Mouse (Mus musculus) midbrain, embryonic 13.5 days (tissue): ENCODE measurements around the gene Mrps34. TPM values are rescaled to one million over a fixed set of nuclear protein-coding genes. Genes with fewer than 3 reads are reported as not detected.
A peak's percentile ranks its signal among the peaks of the same experiment; 100 is the strongest.

Experiments used
- ATAC-seq: fragments of 200-750 bp; cut with Nextera tagmentation; 2 replicates; pipeline ENCODE4 v1.8.0; 2017; ENCODE audit warnings: mild to moderate bottlenecking, moderate TSS enrichment, moderate library complexity
- H3K27ac ChIP-seq: fragments of 300-500 bp; sonication (generic); 2 replicates; pipeline ENCODE4 v1.5.1; 2015; ENCODE audit warnings: inconsistent platforms, mild to moderate bottlenecking, moderate library complexity
- H3K27me3 ChIP-seq: fragments of 300-500 bp; sonication (generic); 2 replicates; pipeline ENCODE4 v1.6.1; 2015; ENCODE audit warnings: mild to moderate bottlenecking, inconsistent platforms
- H3K36me3 ChIP-seq: fragments of 300-500 bp; sonication (generic); 2 replicates; pipeline ENCODE4 v1.6.1; 2015; ENCODE audit warnings: mild to moderate bottlenecking, inconsistent platforms
- H3K4me1 ChIP-seq: fragments of 300-500 bp; sonication (generic); replicated peaks from 2 replicates; pipeline ENCODE4 v1.6.1; 2015; ENCODE audit warnings: inconsistent platforms
- H3K4me2 ChIP-seq: fragments of 300-500 bp; sonication (generic); replicated peaks from 2 replicates; pipeline ENCODE4 v1.6.1; 2015; ENCODE audit warnings: moderate library complexity, mild to moderate bottlenecking, inconsistent platforms
- H3K4me3 ChIP-seq: fragments of 300-500 bp; sonication (generic); replicated peaks from 2 replicates; pipeline ENCODE4 v1.5.1; 2015; ENCODE audit warnings: mild to moderate bottlenecking, inconsistent platforms
- H3K9ac ChIP-seq: fragments of 300-500 bp; sonication (generic); replicated peaks from 2 replicates; pipeline ENCODE4 v1.6.1; 2015; ENCODE audit warnings: mild to moderate bottlenecking, inconsistent platforms
- H3K9me3 ChIP-seq: fragments of 300-500 bp; sonication (generic); 2 replicates; pipeline ENCODE4 v1.6.1; 2016; ENCODE audit warnings: mild to moderate bottlenecking, inconsistent platforms
- WGBS: fragments of 180-500 bp; shearing (Covaris S2); methylation state at CpG from one replicate; pipeline ENCODE4 v1.1.7; 2015; 5-methylcytosine and 5-hydroxymethylcytosine counted together
- polyA plus RNA-seq: library from polyadenylated mRNA; unstranded; fragments of >200 nt; fragmentation: Nextera tagmentation; extraction: Ambion mirVana; gene quantifications from 2 replicates; pipeline ENCODE4 v1.2.1, GENCODE M21; 2015

The Mrps34 gene
- polyA plus RNA-seq, 1 experiment from 2014 or later: 82.3 TPM

- Histone ChIP-seq H3K36me3 (peaks cover 69% of the 10 kb centered on the region), H3K27ac (peak overlapping the region; percentile 87), H3K27me3 (no peaks in the 10 kb centered on the region), H3K9ac (peak overlapping the region; percentile 95), H3K4me2 (peak overlapping the region; percentile 90), H3K4me1 (peaks cover 46% of the 10 kb centered on the region), H3K9me3 (no peaks in the 10 kb centered on the region), H3K4me3 (peak overlapping the region; percentile 89)
- no peak for ATAC-seq
- 10% methylated on average over 23 of the region's 23 CpGs for WGBS
Observed at GRCm38 (mm10) chr17:24895571-24896240, 790 bp downstream of the Mrps34 start.

- no peaks in the 10 kb centered on the region for H3K27me3 ChIP-seq
- peak within 1 kb of the TSS; percentile 95 for H3K9ac ChIP-seq
- under 1% methylated on average over 50 of the region's 50 CpGs for WGBS
- H3K27ac ChIP-seq: peak within 1 kb of the TSS; percentile 87
- H3K4me2 ChIP-seq: peak within 1 kb of the TSS; percentile 90
- ATAC-seq: peak; percentile 74
- H3K4me1 ChIP-seq: peaks cover 46% of the 10 kb centered on the region
- H3K9me3 ChIP-seq: no peaks in the 10 kb centered on the region
- peaks cover 69% of the 10 kb centered on the region for H3K36me3 ChIP-seq
- H3K4me3 ChIP-seq: peak within 1 kb of the TSS; percentile 89
Observed at GRCm38 (mm10) chr17:24896241-24896992, 1.5 kb downstream of the Mrps34 start, which contains the start of gene Nme3. Gene Nme3, plus strand, starts transcription at chr17:24896500.

- Histone ChIP-seq H3K4me3 (peak overlapping the region; percentile 89), H3K27ac (peak overlapping the region; percentile 87), H3K27me3 (no peaks in the 10 kb centered on the region), H3K36me3 (peaks cover 69% of the 10 kb centered on the region), H3K9ac (peak overlapping the region; percentile 95), H3K4me2 (peak overlapping the region; percentile 90), H3K9me3 (no peaks in the 10 kb centered on the region), H3K4me1 (peaks cover 46% of the 10 kb centered on the region)
- 35% methylated on average over 11 of the region's 11 CpGs for WGBS
- ATAC-seq: no peak
Observed at GRCm38 (mm10) chr17:24896993-24897269, 2.0 kb downstream of the Mrps34 start.

GRCm38 (mm10) chr17:24897600-24897999 lies 2.7 kb downstream of the Mrps34 start:
- Histone ChIP-seq H3K36me3 (peaks cover 69% of the 10 kb centered on the region), H3K27me3 (no peaks in the 10 kb centered on the region), H3K4me2 (peak overlapping the region; percentile 90), H3K4me3 (peak overlapping the region; percentile 89), H3K4me1 (peaks cover 46% of the 10 kb centered on the region), H3K27ac (no peak overlapping the region), H3K9ac (peak overlapping the region; percentile 95), H3K9me3 (no peaks in the 10 kb centered on the region)
- 92% methylated on average over 4 of the region's 4 CpGs for WGBS
- ATAC-seq: no peak

- WGBS: 82% methylated on average over 4 of the region's 4 CpGs
- H3K36me3 ChIP-seq: peaks cover 69% of the 10 kb centered on the region
- peak overlapping the region; percentile 95 for H3K9ac ChIP-seq
- H3K27me3 ChIP-seq: no peaks in the 10 kb centered on the region
- peak overlapping the region; percentile 90; the same call in 1 of the 2 replicates for H3K4me2 ChIP-seq
- H3K9me3 ChIP-seq: no peaks in the 10 kb centered on the region
- H3K27ac ChIP-seq: no peak overlapping the region
- no peak overlapping the region for H3K4me3 ChIP-seq
- no peak for ATAC-seq
- peaks cover 45% of the 10 kb centered on the region for H3K4me1 ChIP-seq
Observed at GRCm38 (mm10) chr17:24898041-24898854, 3.3 kb downstream of the Mrps34 start.

GRCm38 (mm10) chr17:24899153-24899552 lies 4.2 kb downstream of the Mrps34 start:
- no peak overlapping the region for H3K27ac ChIP-seq
- H3K9ac ChIP-seq: no peak overlapping the region
- H3K9me3 ChIP-seq: no peaks in the 10 kb centered on the region
- H3K4me1 ChIP-seq: peaks cover 36% of the 10 kb centered on the region
- peaks cover 72% of the 10 kb centered on the region for H3K36me3 ChIP-seq
- no peak overlapping the region for H3K4me2 ChIP-seq
- no peak overlapping the region for H3K4me3 ChIP-seq
- 94% methylated on average over 5 of the region's 5 CpGs for WGBS
- no peak for ATAC-seq
- no peaks in the 10 kb centered on the region for H3K27me3 ChIP-seq

GRCm38 (mm10) chr17:24900014-24900413 lies 5.1 kb downstream of the Mrps34 start:
- H3K4me2 ChIP-seq: no peak overlapping the region
- H3K9ac ChIP-seq: no peak overlapping the region
- H3K4me1 ChIP-seq: peaks cover 33% of the 10 kb centered on the region
- no peak overlapping the region for H3K4me3 ChIP-seq
- H3K27me3 ChIP-seq: no peaks in the 10 kb centered on the region
- H3K27ac ChIP-seq: no peak overlapping the region
- ATAC-seq: no peak
- H3K9me3 ChIP-seq: no peaks in the 10 kb centered on the region
- peaks cover 81% of the 10 kb centered on the region for H3K36me3 ChIP-seq
- WGBS: 95% methylated on average over 6 of the region's 6 CpGs

- H3K9me3 ChIP-seq: no peaks in the 10 kb centered on the region
- peaks cover 99% of the 10 kb centered on the region for H3K36me3 ChIP-seq
- no peak overlapping the region for H3K4me3 ChIP-seq
- ATAC-seq: no peak
- H3K27ac ChIP-seq: no peak overlapping the region
- no peaks in the 10 kb centered on the region for H3K27me3 ChIP-seq
- H3K4me2 ChIP-seq: no peak overlapping the region
- H3K4me1 ChIP-seq: peaks cover 14% of the 10 kb centered on the region
- WGBS: 92% methylated on average over 5 of the region's 5 CpGs
- H3K9ac ChIP-seq: no peak overlapping the region
Observed at GRCm38 (mm10) chr17:24902124-24902523, 7.2 kb downstream of the Mrps34 start.

- no peak overlapping the region for H3K4me3 ChIP-seq
- peaks cover 7% of the 10 kb centered on the region for H3K4me1 ChIP-seq
- no peak overlapping the region for H3K4me2 ChIP-seq
- H3K9ac ChIP-seq: no peak overlapping the region
- H3K27me3 ChIP-seq: no peaks in the 10 kb centered on the region
- no peak for ATAC-seq
- 72% methylated on average over 9 of the region's 9 CpGs for WGBS
- no peak overlapping the region for H3K27ac ChIP-seq
- H3K36me3 ChIP-seq: peaks cover 100% of the 10 kb centered on the region
- H3K9me3 ChIP-seq: no peaks in the 10 kb centered on the region
Observed at GRCm38 (mm10) chr17:24902671-24903474, 8.0 kb downstream of the Mrps34 start.

GRCm38 (mm10) chr17:24903767-24904166 lies 8.9 kb downstream of the Mrps34 start:
- H3K9me3 ChIP-seq: no peaks in the 10 kb centered on the region
- H3K27ac ChIP-seq: no peak overlapping the region
- no peak overlapping the region for H3K4me3 ChIP-seq
- 92% methylated on average over 9 of the region's 9 CpGs for WGBS
- H3K4me1 ChIP-seq: no peaks in the 10 kb centered on the region
- H3K27me3 ChIP-seq: no peaks in the 10 kb centered on the region
- no peak overlapping the region for H3K4me2 ChIP-seq
- no peak for ATAC-seq
- no peak overlapping the region for H3K9ac ChIP-seq
- H3K36me3 ChIP-seq: peaks cover 100% of the 10 kb centered on the region

GRCm38 (mm10) chr17:24907591-24907990 lies 12.7 kb downstream of the Mrps34 start:
- no peak overlapping the region for H3K9ac ChIP-seq
- H3K4me1 ChIP-seq: no peaks in the 10 kb centered on the region
- no peak overlapping the region for H3K4me2 ChIP-seq
- H3K27ac ChIP-seq: no peak overlapping the region
- peaks cover 100% of the 10 kb centered on the region for H3K36me3 ChIP-seq
- WGBS: 93% methylated on average over 2 of the region's 2 CpGs
- H3K27me3 ChIP-seq: no peaks in the 10 kb centered on the region
- no peak for ATAC-seq
- no peak overlapping the region for H3K4me3 ChIP-seq
- no peaks in the 10 kb centered on the region for H3K9me3 ChIP-seq
